Mouse (Mus musculus) heart, embryonic 14.5 days (tissue): Measurements from ENCODE around the gene Lhb. TPM values are rescaled to one million over a fixed set of nuclear protein-coding genes. Genes with fewer than 3 reads are reported as not detected.
"Not testable (repeated sequence)": the region's sequence is repeated elsewhere in the genome, so short reads cannot be mapped to it uniquely, and the experiment has no call there.

Experiments
- ATAC-seq: fragments of 200-750 bp; cut with Nextera tagmentation; 2 replicates; pipeline ENCODE4 v1.8.0; 2017; ENCODE audit warnings: low read depth, moderate TSS enrichment; ENCODE audit not compliant: insufficient number of reproducible peaks, insufficient read depth, low FRiP score
- H3K27ac ChIP-seq, 2 experiments: fragments of 200-500 bp in 1 of 2; fragments of 300-500 bp in 1 of 2; sonication (generic) in 1 of 2; replicated peaks in 1 of 2; 2 replicates each; pipeline ENCODE4 v1.5.1; 2012 to 2014; ENCODE audit warnings: low read depth in 2 of 2, low read length in 2 of 2, control low read depth in 1 of 2, mild to moderate bottlenecking in 1 of 2, mixed read lengths in 1 of 2; ENCODE audit not compliant: control insufficient read depth in 1 of 2, insufficient read depth in 1 of 2
- H3K27me3 ChIP-seq: fragments of 300-500 bp; sonication (generic); 2 replicates; pipeline ENCODE4 v1.6.1; 2014; ENCODE audit warnings: mild to moderate bottlenecking, low read length, control low read depth; ENCODE audit not compliant: control insufficient read depth, insufficient read depth
- H3K36me3 ChIP-seq: fragments of 300-500 bp; sonication (generic); 2 replicates; pipeline ENCODE4 v1.6.1; 2014; ENCODE audit warnings: mild to moderate bottlenecking, control low read depth, low read length, mixed read lengths; ENCODE audit not compliant: control insufficient read depth, insufficient read depth
- H3K4me1 ChIP-seq, 2 experiments: fragments of 200-500 bp in 1 of 2; fragments of 300-500 bp in 1 of 2; sonication (generic) in 1 of 2; 2 replicates each; pipeline ENCODE4 v1.6.1; 2012 to 2014; ENCODE audit warnings: low read length in 2 of 2, control low read depth in 1 of 2, mixed read lengths in 1 of 2; ENCODE audit not compliant: control insufficient read depth in 2 of 2, insufficient read depth in 2 of 2
- H3K4me2 ChIP-seq: fragments of 300-500 bp; sonication (generic); 2 replicates; pipeline ENCODE4 v1.6.1; 2014; ENCODE audit warnings: mild to moderate bottlenecking, low read length
- H3K4me3 ChIP-seq, 2 experiments: fragments of 200-500 bp in 1 of 2; fragments of 300-500 bp in 1 of 2; sonication (generic) in 1 of 2; 2 replicates each; pipeline ENCODE4 v1.5.1; 2012 to 2014; ENCODE audit warnings: low read length in 2 of 2, mild to moderate bottlenecking in 2 of 2, control low read depth in 1 of 2, low read depth in 1 of 2, moderate library complexity in 1 of 2; ENCODE audit not compliant: control insufficient read depth in 1 of 2, insufficient read depth in 1 of 2
- H3K9ac ChIP-seq: fragments of 300-500 bp; sonication (generic); 2 replicates; pipeline ENCODE4 v1.6.1; 2014; ENCODE audit warnings: mild to moderate bottlenecking, low read length
- H3K9me3 ChIP-seq: fragments of 300-500 bp; sonication (generic); 2 replicates; pipeline ENCODE4 v1.6.1; 2016; ENCODE audit warnings: low read length, control low read depth; ENCODE audit not compliant: control insufficient read depth
- WGBS: fragments of 180-500 bp; shearing (Covaris S2); extraction: QIAGEN DNeasy Blood & Tissue Kit; methylation state at CpG from one replicate; pipeline ENCODE4 v1.1.7; 2014; 5-methylcytosine and 5-hydroxymethylcytosine counted together
- polyA plus RNA-seq: library from polyadenylated mRNA; unstranded; fragments of >200 nt; fragmentation: Nextera tagmentation; extraction: Ambion mirVana; gene quantifications from 2 replicates; pipeline ENCODE4 v1.2.1, GENCODE M21; 2014

Lhb gene
- polyA plus RNA-seq, 1 experiment from 2014 or later, result not detected

- 87% methylated on average over 4 of the region's 4 CpGs for WGBS
- ATAC-seq, result no peak
Measured at GRCm38 (mm10) chr7:45462325-45462724, 41.7 kb downstream of the Lhb start.

GRCm38 (mm10) chr7:45462868-45463267 lies 42.2 kb downstream of the Lhb start:
- WGBS, result 79% methylated on average over 4 of the region's 4 CpGs
- H3K9ac ChIP-seq, ATAC-seq, H3K4me2 ChIP-seq, H3K27me3 ChIP-seq, H3K9me3 ChIP-seq, H3K27ac ChIP-seq, H3K4me3 ChIP-seq: not testable (repeated sequence)
- peaks cover 49% of the 10 kb centered on the region for H3K36me3 ChIP-seq
- peaks cover 19 to 31% of the 10 kb centered on the region in 2 experiments for H3K4me1 ChIP-seq

More at GRCm38 (mm10) chr7:45462325-45462724, 41.7 kb downstream of the Lhb start:
- H3K9me3 ChIP-seq, result no peaks in the 10 kb centered on the region
- H3K27ac ChIP-seq, result no peak overlapping the region
- peaks cover 55% of the 10 kb centered on the region for H3K36me3 ChIP-seq
- peaks cover 24 to 37% of the 10 kb centered on the region in 2 experiments for H3K4me1 ChIP-seq
- no peak overlapping the region for H3K9ac ChIP-seq
- H3K27me3 ChIP-seq, result no peaks in the 10 kb centered on the region
- no peak overlapping the region for H3K4me2 ChIP-seq
- H3K4me3 ChIP-seq, result no peak overlapping the region

DNA sequence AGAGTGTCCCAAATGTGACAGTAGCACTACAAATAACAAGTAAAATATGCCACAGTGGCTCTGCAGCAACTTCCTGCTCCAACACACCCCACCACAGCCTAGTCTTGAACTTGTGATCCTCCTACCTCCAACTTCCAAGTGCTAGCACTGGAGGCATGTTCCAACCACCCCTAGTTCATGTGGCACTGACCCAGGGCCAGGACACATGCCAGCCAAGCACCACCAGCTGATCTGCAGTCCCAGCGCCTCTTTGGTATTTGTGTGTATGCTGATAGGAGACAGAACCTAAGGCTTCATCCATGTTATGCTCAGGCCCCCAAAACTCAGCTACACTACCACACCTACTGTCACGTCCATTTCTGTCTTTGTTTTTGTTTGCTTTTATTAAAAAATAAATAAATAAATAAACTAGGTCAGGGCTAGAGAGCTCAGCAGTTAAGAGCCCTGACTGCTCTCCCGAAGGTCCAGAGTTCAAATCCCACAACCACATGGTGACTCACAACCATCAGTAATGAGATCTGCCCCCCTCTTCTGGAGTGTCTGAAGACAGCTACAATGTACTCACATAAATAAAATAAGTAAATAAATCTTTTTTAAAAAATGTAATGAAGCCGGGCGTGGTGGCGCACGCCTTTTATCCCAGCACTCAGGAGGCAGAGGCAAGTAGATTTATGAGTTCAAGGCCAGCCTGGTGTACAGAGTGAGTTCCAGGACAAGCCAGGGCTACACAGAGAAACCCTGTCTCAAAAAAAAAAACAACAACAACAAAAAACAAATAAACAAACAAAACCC lies 43.6 kb downstream of the Lhb start:
- ATAC-seq, result no peak
- H3K4me1 ChIP-seq, result peaks cover 17 to 27% of the 10 kb centered on the region in 2 experiments
- H3K4me3 ChIP-seq, result no peak overlapping the region
- H3K27ac ChIP-seq, result no peak overlapping the region
- WGBS, result 94% methylated on average over 7 of the region's 7 CpGs
- H3K27me3 ChIP-seq, result no peaks in the 10 kb centered on the region
- peaks cover 40% of the 10 kb centered on the region for H3K36me3 ChIP-seq
- no peak overlapping the region for H3K9ac ChIP-seq
- no peaks in the 10 kb centered on the region for H3K9me3 ChIP-seq
- H3K4me2 ChIP-seq, result no peak overlapping the region; the same call in 1 of the 2 replicates

DNA sequence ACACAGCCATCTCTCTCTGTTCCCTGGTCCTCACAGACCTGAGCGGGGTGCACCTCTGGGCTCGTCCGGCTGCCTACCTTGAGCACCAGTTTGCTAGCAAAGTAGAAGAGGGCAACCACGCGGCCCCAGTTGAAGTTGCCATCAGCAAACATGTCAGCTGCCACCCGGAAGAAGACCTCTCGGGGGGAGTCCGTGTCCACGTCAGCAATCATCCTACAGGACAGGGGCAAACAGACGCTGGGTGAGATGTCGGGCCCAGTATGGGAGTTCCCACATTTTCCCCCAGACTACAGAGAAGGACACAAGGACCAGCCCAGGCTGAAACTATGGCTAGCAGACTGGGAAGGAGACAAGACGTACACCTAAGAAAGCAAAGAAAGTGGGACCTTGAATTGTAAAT lies 44.5 kb downstream of the Lhb start:
- Histone ChIP-seq H3K27ac (no peak overlapping the region), H3K36me3 (peaks cover 40% of the 10 kb centered on the region), H3K4me2 (no peak overlapping the region), H3K27me3 (no peaks in the 10 kb centered on the region), H3K4me1 (peaks cover 15 to 25% of the 10 kb centered on the region in 2 experiments), H3K9ac (no peak overlapping the region), H3K4me3 (no peak overlapping the region), H3K9me3 (no peaks in the 10 kb centered on the region)
- WGBS, result 92% methylated on average over 12 of the region's 12 CpGs
- ATAC-seq, result no peak

GRCm38 (mm10) chr7:45465549-45465948 lies 44.9 kb downstream of the Lhb start:
- Histone ChIP-seq H3K9ac (peak overlapping the region; percentile 92), H3K4me2 (peak overlapping the region; percentile 88), H3K4me3 (peak overlapping the region; percentile 87 to 89), H3K4me1 (peaks cover 11 to 21% of the 10 kb centered on the region in 2 experiments), H3K27me3 (no peaks in the 10 kb centered on the region), H3K27ac (no peak overlapping the region), H3K9me3 (no peaks in the 10 kb centered on the region), H3K36me3 (peaks cover 40% of the 10 kb centered on the region)
- WGBS, result 84% methylated on average over 9 of the region's 9 CpGs
- ATAC-seq, result no peak

GRCm38 (mm10) chr7:45466283-45467089 lies 45.9 kb downstream of the Lhb start, which contains the start of gene Bax:
Bax (minus strand) TSS chr7:45466898.
- H3K9me3 ChIP-seq, result no peaks in the 10 kb centered on the region
- peak within 1 kb of the TSS; percentile 40 to 64; a peak in 2 of 4 replicates for H3K27ac ChIP-seq
- H3K4me2 ChIP-seq, result peak within 1 kb of the TSS; percentile 88
- H3K27me3 ChIP-seq, result no peaks in the 10 kb centered on the region
- H3K4me3 ChIP-seq, result peak within 1 kb of the TSS; percentile 87 to 89
- H3K9ac ChIP-seq, result peak within 1 kb of the TSS; percentile 92
- peaks cover 6 to 14% of the 10 kb centered on the region in 2 experiments; a peak in 3 of 4 replicates for H3K4me1 ChIP-seq
- H3K36me3 ChIP-seq, result peaks cover 39% of the 10 kb centered on the region
- ATAC-seq, result peak; percentile 77
- WGBS, result under 1% methylated on average over 56 of the region's 58 CpGs

DNA sequence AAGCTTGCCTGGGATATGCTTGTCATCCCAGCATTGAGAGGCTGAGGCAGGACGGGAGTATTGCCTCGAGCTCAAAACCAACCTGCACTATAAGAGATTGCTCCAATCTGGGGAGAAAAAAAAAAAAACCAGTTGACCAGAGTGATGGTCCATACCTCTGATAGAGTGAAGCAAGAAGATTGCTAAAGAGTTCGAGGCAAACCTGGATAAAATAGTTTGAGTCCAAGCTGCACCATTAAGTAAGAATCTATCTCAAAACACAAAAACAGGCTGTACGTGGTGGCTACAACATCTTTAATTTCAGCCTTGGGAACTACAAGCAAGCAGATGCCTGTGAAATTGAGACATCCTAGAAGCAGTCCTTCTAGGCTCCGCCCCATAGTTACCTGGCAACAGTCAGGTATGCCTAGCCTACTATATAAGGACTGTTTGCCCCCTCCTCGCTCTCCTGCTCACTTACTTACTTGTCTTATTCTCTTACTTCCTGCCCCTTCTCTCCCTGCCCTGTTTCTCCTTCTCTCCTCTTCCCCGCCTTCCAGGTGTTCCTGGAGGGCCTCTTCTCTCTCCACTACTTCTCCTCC lies 46.6 kb downstream of the Lhb start:
- H3K9me3 ChIP-seq, result no peaks in the 10 kb centered on the region
- H3K27ac ChIP-seq, result no peak overlapping the region
- H3K4me2 ChIP-seq, result peak overlapping the region; percentile 88
- WGBS, result 40% methylated on average over 7 of the region's 7 CpGs
- peaks cover 32% of the 10 kb centered on the region for H3K36me3 ChIP-seq
- peaks cover 6 to 14% of the 10 kb centered on the region in 2 experiments; a peak in 3 of 4 replicates for H3K4me1 ChIP-seq
- ATAC-seq, result no peak
- H3K4me3 ChIP-seq, result peak overlapping the region; percentile 87 to 89
- no peaks in the 10 kb centered on the region for H3K27me3 ChIP-seq
- H3K9ac ChIP-seq, result peak overlapping the region; percentile 92
